Mouse (Mus musculus) hindbrain, embryonic 13.5 days (tissue): Measurements from ENCODE around the gene Taf15. TPM values are rescaled to one million over a fixed set of nuclear protein-coding genes. Genes with fewer than 3 reads are reported as not detected.

Experiments
- ATAC-seq: fragments of 200-750 bp; cut with Nextera tagmentation; 2 replicates; pipeline ENCODE4 v1.8.0; 2017; ENCODE audit warnings: moderate TSS enrichment; ENCODE audit not compliant: low FRiP score
- H3K27ac ChIP-seq: fragments of 300-500 bp; sonication (generic); 2 replicates; pipeline ENCODE4 v1.5.1; 2015; ENCODE audit warnings: inconsistent platforms, mild to moderate bottlenecking, moderate library complexity
- H3K27me3 ChIP-seq: fragments of 300-500 bp; sonication (generic); 2 replicates; pipeline ENCODE4 v1.6.1; 2015; ENCODE audit warnings: mild to moderate bottlenecking, inconsistent platforms
- H3K36me3 ChIP-seq: fragments of 300-500 bp; sonication (generic); 2 replicates; pipeline ENCODE4 v1.6.1; 2015; ENCODE audit warnings: mild to moderate bottlenecking, inconsistent platforms
- H3K4me1 ChIP-seq: fragments of 300-500 bp; sonication (generic); replicated peaks from 2 replicates; pipeline ENCODE4 v1.6.1; 2015; ENCODE audit warnings: inconsistent platforms
- H3K4me2 ChIP-seq: fragments of 300-500 bp; sonication (generic); 2 replicates; pipeline ENCODE4 v1.6.1; 2015; ENCODE audit warnings: inconsistent platforms, mild to moderate bottlenecking, moderate library complexity
- H3K4me3 ChIP-seq: fragments of 300-500 bp; sonication (generic); 2 replicates; pipeline ENCODE4 v1.5.1; 2015; ENCODE audit warnings: mild to moderate bottlenecking, inconsistent platforms
- H3K9ac ChIP-seq: fragments of 300-500 bp; sonication (generic); 2 replicates; pipeline ENCODE4 v1.6.1; 2015; ENCODE audit warnings: mild to moderate bottlenecking, inconsistent platforms
- H3K9me3 ChIP-seq: fragments of 300-500 bp; sonication (generic); 2 replicates; pipeline ENCODE4 v1.6.1; 2016; ENCODE audit warnings: inconsistent platforms
- WGBS: fragments of 180-500 bp; shearing (Covaris S2); methylation state at CpG from one replicate; pipeline ENCODE4 v1.1.7; 2015; 5-methylcytosine and 5-hydroxymethylcytosine counted together
- polyA plus RNA-seq: library from polyadenylated mRNA; unstranded; fragments of >200 nt; fragmentation: Nextera tagmentation; extraction: Ambion mirVana; gene quantifications from 2 replicates; pipeline ENCODE4 v1.2.1, GENCODE M21; 2015

Taf15 gene
- 14.7 and 16.4 TPM in 2 replicates for polyA plus RNA-seq

DNA sequence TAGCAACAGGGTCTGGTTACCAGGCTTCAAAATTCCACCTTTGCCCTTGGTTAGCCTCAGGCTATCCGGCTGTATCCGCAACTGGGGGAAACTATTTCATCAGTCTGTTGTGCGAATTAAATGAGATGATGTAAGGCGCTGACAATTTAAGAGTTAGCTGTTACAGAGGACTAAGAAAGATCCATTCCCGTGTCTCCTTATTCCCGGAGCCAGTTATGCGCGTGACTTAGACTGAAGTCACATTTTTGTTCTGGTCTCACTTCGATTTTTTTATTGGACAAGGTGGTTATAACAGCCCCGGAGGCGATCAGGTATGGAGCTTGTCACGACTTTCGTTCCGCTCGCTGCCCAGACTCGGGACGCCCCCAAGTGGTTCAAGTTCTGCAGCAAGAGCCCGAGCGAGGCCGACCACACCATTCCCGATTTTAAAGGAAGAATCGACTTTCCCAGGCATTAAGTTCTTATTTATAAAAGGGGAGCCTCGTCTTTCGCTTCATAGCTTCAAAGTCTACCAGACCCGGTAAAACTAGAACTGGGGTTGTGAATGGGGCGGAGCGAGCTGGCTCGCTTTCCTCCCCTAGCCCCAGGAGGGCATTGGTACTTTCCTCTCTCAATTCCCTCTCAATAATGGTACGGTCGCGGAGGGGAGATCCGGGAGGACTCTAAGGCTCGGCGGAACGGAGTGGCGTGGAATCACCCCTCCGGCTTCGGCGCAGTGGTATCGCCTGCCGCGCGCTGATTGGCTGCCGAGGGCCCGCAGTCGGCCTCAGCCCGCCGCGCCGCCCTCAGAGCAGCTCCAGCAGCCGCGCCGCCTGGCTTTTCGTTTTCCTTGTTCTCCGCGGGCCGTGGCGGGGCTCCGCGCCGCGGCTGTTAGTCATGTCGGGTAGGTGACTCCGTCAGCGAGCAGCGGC is at the start of gene Taf15:
Gene Taf15 (plus strand): TSS at position 763 of the 911 bp plus-strand sequence.
- Histone ChIP-seq H3K27ac (peak within 1 kb of the TSS; percentile 99), H3K9ac (peak within 1 kb of the TSS; percentile 84), H3K9me3 (no peaks in the 10 kb centered on the region), H3K4me1 (peaks cover 21% of the 10 kb centered on the region), H3K36me3 (peaks cover 3% of the 10 kb centered on the region), H3K4me2 (peak within 1 kb of the TSS; percentile 97), H3K4me3 (peak within 1 kb of the TSS; percentile 81), H3K27me3 (peaks cover 7% of the 10 kb centered on the region; the same call in 1 of the 2 replicates)
- ATAC-seq, result peak; percentile 99
- WGBS, result under 1% methylated on average over 66 of the region's 66 CpGs

- Histone ChIP-seq H3K27me3 (peaks cover 75% of the 10 kb centered on the region), H3K27ac (no peak overlapping the region), H3K9ac (no peak overlapping the region), H3K4me2 (no peak overlapping the region), H3K4me3 (no peak overlapping the region), H3K36me3 (no peaks in the 10 kb centered on the region), H3K4me1 (no peaks in the 10 kb centered on the region), H3K9me3 (no peaks in the 10 kb centered on the region)
- peak; percentile 46 for ATAC-seq
- WGBS, result 8% methylated on average over 8 of the region's 8 CpGs
Observed at GRCm38 (mm10) chr11:83424681-83425080, 48.2 kb upstream of the Taf15 start.

DNA sequence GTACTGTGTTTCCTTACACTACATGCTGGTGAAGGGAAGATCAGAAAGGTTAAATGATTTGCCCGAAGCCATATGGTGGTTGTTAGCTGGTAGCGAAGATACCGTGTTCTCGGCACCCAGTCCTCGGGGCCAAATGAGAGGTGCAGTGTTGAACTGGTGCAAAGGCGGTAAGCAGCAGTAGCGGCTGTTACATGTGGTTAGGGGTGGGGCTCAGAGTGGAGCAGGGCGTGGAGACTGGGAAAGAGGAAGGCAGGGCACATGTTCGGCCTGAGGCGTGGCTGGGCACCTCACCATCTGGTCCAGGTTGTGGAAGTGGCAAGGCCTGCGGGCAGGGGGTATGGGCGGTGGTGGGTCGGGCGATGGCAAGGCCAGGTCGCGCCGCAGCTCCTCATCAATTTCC is 45.9 kb upstream of the Taf15 start:
- H3K27ac ChIP-seq, result no peak overlapping the region
- peaks cover 57% of the 10 kb centered on the region for H3K27me3 ChIP-seq
- WGBS, result 49% methylated on average over 17 of the region's 17 CpGs
- H3K4me1 ChIP-seq, result no peaks in the 10 kb centered on the region
- ATAC-seq, result no peak
- H3K4me2 ChIP-seq, result 0 out of 2 replicates have a peak overlapping the region, but pooled peaks have one; percentile 17
- no peaks in the 10 kb centered on the region for H3K36me3 ChIP-seq
- peak overlapping the region; percentile 8 for H3K4me3 ChIP-seq
- no peaks in the 10 kb centered on the region for H3K9me3 ChIP-seq
- peak overlapping the region; percentile 29; the same call in 1 of the 2 replicates for H3K9ac ChIP-seq

- no peaks in the 10 kb centered on the region for H3K36me3 ChIP-seq
- WGBS, result 55% methylated on average over 5 of the region's 5 CpGs
- no peaks in the 10 kb centered on the region for H3K9me3 ChIP-seq
- ATAC-seq, result no peak
- no peak within 1 kb of the TSS for H3K27ac ChIP-seq
- H3K4me2 ChIP-seq, result peak within 1 kb of the TSS; percentile 15; the same call in 1 of the 2 replicates
- H3K9ac ChIP-seq, result no peak within 1 kb of the TSS
- H3K27me3 ChIP-seq, result peaks cover 55% of the 10 kb centered on the region
- H3K4me1 ChIP-seq, result no peaks in the 10 kb centered on the region
- no peak within 1 kb of the TSS for H3K4me3 ChIP-seq
Observed at GRCm38 (mm10) chr11:83429355-83429754, 43.5 kb upstream of the Taf15 start, which contains the start of gene Gas2l2. Gene Gas2l2, minus strand, starts transcription at chr11:83429455.

DNA sequence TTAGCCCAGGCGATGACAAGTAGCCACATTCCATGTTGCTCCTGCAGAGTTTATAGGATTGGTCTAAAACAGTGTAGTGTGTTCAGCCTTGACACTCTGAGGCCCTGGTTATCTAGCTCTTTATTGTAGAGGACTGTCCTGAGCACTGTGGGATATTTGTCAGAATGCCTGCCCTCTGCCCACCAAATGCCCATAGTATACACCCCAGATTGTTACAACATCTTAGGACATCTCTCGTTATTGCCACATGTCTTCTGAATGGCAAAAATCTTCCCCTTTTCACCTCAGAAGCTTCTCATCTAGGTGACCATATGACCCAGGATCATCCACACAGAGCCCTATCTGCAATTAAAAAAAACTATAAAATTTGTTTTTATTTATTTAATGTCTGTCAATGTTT is 40.4 kb upstream of the Taf15 start:
- H3K9ac ChIP-seq, result no peak overlapping the region
- no peaks in the 10 kb centered on the region for H3K4me1 ChIP-seq
- H3K27me3 ChIP-seq, result peaks cover 37% of the 10 kb centered on the region
- WGBS, result 83% methylated on average over 2 of the region's 2 CpGs
- H3K4me2 ChIP-seq, result no peak overlapping the region
- H3K9me3 ChIP-seq, result no peaks in the 10 kb centered on the region
- no peak for ATAC-seq
- H3K36me3 ChIP-seq, result no peaks in the 10 kb centered on the region
- H3K4me3 ChIP-seq, result no peak overlapping the region
- no peak overlapping the region for H3K27ac ChIP-seq

DNA sequence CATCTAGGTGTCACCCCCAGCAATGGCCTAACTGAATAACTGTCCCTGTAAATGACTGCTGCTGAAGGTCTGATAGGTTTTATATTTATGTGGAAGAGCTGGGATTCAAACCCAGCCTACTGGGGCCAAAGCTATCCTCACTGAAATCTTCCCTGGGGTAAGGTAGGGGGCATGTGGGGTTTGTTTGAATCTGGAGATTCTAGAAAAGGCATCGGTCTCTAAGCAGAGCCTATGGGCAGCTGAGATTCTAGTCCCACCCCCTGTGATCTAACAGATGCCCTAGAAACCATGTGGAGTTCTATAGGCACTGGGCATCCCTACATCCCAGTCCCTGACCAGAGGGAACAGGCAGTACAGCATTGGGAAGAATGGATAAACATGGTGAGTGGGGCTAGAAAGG is 35.5 kb upstream of the Taf15 start, which contains the start of gene 1700020L24Rik:
Gene 1700020L24Rik (plus strand): TSS at position 301 of the 400 bp plus-strand sequence.
- peaks cover 8% of the 10 kb centered on the region for H3K4me1 ChIP-seq
- no peak within 1 kb of the TSS for H3K27ac ChIP-seq
- no peak within 1 kb of the TSS for H3K9ac ChIP-seq
- H3K36me3 ChIP-seq, result no peaks in the 10 kb centered on the region
- H3K4me3 ChIP-seq, result no peak within 1 kb of the TSS
- no peak within 1 kb of the TSS for H3K4me2 ChIP-seq
- H3K9me3 ChIP-seq, result no peaks in the 10 kb centered on the region
- peaks cover 36% of the 10 kb centered on the region for H3K27me3 ChIP-seq
- 89% methylated on average over 1 of the region's 1 CpGs for WGBS
- ATAC-seq, result no peak

GRCm38 (mm10) chr11:83439426-83440060 is 33.3 kb upstream of the Taf15 start:
- Histone ChIP-seq H3K4me2 (peak overlapping the region; percentile 80), H3K27ac (no peak overlapping the region), H3K4me3 (peak overlapping the region; percentile 60), H3K9me3 (no peaks in the 10 kb centered on the region), H3K4me1 (peaks cover 13% of the 10 kb centered on the region), H3K36me3 (no peaks in the 10 kb centered on the region), H3K27me3 (peaks cover 53% of the 10 kb centered on the region), H3K9ac (peak overlapping the region; percentile 71; the same call in 1 of the 2 replicates)
- no peak for ATAC-seq
- 31% methylated on average over 11 of the region's 11 CpGs for WGBS

- H3K4me3 ChIP-seq, result peak overlapping the region; percentile 60
- peak overlapping the region; percentile 12; the same call in 1 of the 2 replicates for H3K27ac ChIP-seq
- WGBS, result under 1% methylated on average over 66 of the region's 75 CpGs
- no peaks in the 10 kb centered on the region for H3K9me3 ChIP-seq
- peak overlapping the region; percentile 80 for H3K4me2 ChIP-seq
- H3K27me3 ChIP-seq, result peaks cover 55% of the 10 kb centered on the region
- H3K9ac ChIP-seq, result peak overlapping the region; percentile 71
- H3K36me3 ChIP-seq, result no peaks in the 10 kb centered on the region
- H3K4me1 ChIP-seq, result peaks cover 18% of the 10 kb centered on the region
- ATAC-seq, result peak; percentile 91
Observed at GRCm38 (mm10) chr11:83440081-83441064, 32.5 kb upstream of the Taf15 start.

GRCm38 (mm10) chr11:83441235-83441634 is 31.7 kb upstream of the Taf15 start:
- Histone ChIP-seq H3K4me2 (peak overlapping the region; percentile 80; the same call in 1 of the 2 replicates), H3K36me3 (no peaks in the 10 kb centered on the region), H3K4me1 (peaks cover 18% of the 10 kb centered on the region), H3K4me3 (0 out of 2 replicates have a peak overlapping the region, but pooled peaks have one; percentile 60), H3K27ac (no peak overlapping the region), H3K9me3 (no peaks in the 10 kb centered on the region), H3K27me3 (peaks cover 63% of the 10 kb centered on the region), H3K9ac (no peak overlapping the region)
- WGBS, result 48% methylated on average over 7 of the region's 7 CpGs
- no peak for ATAC-seq

DNA sequence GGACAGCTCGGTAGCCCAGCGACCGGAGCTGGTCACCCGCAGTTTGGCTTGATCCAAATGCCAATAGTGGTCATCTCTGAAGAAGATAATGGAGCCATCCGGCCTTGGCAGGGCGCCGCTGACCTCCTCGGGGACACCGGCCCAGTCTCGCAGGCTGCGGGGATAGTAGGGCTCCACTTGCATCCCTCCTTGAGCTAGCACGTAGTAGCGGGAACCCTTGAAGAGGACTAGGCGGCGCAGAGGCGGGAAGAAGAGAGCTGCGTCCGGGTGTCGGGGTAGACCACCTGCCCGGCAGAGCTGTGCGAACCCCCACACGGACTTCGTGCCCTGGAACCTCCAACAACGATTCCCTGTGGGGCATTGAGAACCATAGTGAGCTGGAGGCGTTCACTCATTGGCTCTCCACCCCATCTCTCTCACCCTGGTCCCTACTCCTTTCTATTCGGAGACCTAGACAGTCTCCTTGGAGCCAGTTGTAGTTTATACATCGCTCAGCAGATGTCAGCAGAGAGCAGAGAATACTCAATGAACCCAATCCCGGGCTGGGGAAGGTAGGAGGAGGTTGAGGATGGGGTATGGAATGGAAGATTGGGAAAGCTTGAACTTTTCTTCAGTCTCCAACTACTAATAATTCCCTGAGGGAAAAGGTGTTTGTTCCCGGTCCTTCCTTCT is 30.2 kb upstream of the Taf15 start:
- peaks cover 23% of the 10 kb centered on the region for H3K4me1 ChIP-seq
- no peak overlapping the region for H3K27ac ChIP-seq
- H3K27me3 ChIP-seq, result peaks cover 71% of the 10 kb centered on the region
- peak; percentile 26; the same call in 1 of the 2 replicates for ATAC-seq
- H3K4me3 ChIP-seq, result peak overlapping the region; percentile 26
- no peaks in the 10 kb centered on the region for H3K9me3 ChIP-seq
- no peaks in the 10 kb centered on the region for H3K36me3 ChIP-seq
- H3K9ac ChIP-seq, result peak overlapping the region; percentile 39; the same call in 1 of the 2 replicates
- WGBS, result 11% methylated on average over 29 of the region's 29 CpGs
- peak overlapping the region; percentile 51 for H3K4me2 ChIP-seq

DNA sequence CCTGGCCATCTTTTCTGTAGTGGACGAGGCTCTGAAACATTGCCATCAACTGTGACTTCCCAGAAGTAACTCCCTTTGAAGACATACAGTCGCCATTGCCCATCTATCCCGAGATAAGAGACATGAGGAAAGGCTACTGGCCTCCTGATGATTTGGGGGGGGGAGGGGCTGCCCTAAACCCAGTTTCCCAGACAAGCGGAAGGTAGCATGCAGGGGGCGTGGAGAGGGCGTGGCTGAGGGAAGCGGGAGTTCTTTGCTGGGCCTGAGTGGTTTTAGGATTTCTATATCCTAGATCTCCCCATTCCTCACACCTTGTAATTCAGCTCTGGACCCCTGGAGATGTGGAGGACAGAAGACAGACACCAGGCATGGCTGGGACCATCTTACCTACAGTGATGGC is 29.1 kb upstream of the Taf15 start:
- no peaks in the 10 kb centered on the region for H3K36me3 ChIP-seq
- no peaks in the 10 kb centered on the region for H3K9me3 ChIP-seq
- no peak overlapping the region for H3K27ac ChIP-seq
- ATAC-seq, result no peak
- 10% methylated on average over 7 of the region's 7 CpGs for WGBS
- no peak overlapping the region for H3K4me2 ChIP-seq
- H3K4me3 ChIP-seq, result no peak overlapping the region
- H3K4me1 ChIP-seq, result peaks cover 34% of the 10 kb centered on the region
- peaks cover 67% of the 10 kb centered on the region for H3K27me3 ChIP-seq
- H3K9ac ChIP-seq, result no peak overlapping the region
